Mouse (Mus musculus) induced T-regulatory cell, adult 2 months (primary cell): ENCODE results near the gene Zfhx3.

Experiments used
- DNase-seq: peaks from one replicate; pipeline ENCODE4 v3.0.0-alpha.2; 2012; ENCODE audit warnings: low read depth

The Zfhx3 gene

GRCm38 (mm10) chr8:108935834-108936694, 993.6 kb downstream of the Zfhx3 start:
- no peak for DNase-seq

DNA sequence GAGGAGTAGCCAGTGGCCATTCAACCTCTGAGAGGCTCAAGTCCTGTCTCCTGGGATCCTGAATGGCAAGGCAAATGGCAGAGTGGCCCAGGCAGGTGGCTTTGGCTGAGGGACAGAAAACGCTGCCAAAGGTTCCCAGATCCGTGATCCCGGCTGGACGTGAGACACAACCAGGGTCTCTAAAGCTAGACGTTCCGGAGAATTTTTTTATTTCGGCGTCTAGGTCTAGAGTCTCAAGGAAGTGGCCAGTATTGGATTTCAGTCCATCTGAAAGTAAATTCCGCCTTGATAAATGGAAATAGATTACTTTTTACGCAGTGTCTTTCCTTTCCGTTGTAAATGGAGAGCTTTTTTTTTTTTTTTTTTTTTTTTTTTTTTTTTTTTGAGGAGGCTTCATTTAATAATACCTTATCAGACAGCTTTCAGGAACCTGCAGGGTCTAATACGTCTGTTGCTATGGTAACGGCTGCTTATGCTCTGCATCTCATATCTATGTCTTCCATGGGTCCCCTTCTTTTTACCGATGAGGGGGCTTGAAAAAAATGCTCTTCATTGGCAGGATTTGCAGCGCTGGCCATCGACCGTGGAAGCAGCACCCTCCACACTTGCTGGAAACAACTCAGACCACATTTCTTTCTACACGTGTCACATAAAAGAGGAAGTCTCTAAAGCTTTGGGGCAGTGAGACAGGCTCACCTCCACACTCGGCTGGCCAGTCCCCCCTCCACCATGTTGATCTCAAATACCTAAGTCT, 994.4 kb downstream of the Zfhx3 start:
- DNase-seq, result no peak

- DNase-seq, result no peak
Observed at GRCm38 (mm10) chr8:108937904-108938455, 995.5 kb downstream of the Zfhx3 start.

DNA sequence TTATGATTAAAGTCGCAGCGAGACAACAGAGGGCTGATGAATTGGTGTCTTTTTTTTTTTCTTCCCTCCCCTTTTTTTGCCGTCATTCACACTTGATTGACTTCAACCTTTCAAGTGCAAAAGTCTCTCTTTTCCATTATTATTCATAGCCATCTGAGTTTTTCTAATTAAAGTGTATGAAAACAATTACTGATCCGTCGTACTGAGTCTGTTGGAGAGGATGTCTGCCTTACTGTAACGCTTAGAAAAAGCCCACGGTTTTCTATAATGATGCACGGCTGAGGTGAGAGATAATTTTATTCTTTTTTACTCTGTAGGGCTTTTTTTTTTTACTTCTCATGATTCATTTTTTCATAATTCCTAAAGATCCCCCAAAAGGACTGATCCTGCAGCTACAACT, 1000.2 kb downstream of the Zfhx3 start:
- DNase-seq, result no peak

GRCm38 (mm10) chr8:108943132-108943531, 1000.7 kb downstream of the Zfhx3 start:
- DNase-seq, result no peak

- no peak for DNase-seq
Observed at GRCm38 (mm10) chr8:108944312-108944711, 1001.9 kb downstream of the Zfhx3 start.

DNA sequence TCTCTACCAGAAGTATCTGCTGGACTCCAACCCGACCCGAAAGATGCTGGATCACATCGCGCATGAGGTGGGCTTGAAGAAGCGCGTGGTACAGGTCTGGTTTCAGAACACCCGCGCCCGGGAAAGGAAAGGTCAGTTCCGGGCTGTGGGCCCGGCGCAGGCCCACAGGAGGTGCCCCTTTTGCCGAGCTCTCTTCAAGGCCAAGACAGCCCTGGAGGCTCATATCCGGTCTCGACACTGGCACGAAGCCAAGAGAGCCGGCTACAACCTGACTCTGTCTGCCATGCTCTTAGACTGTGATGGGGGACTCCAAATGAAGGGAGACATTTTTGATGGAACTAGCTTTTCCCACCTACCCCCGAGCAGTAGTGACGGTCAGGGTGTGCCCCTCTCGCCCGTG, 1007.9 kb downstream of the Zfhx3 start:
- no peak for DNase-seq

DNA sequence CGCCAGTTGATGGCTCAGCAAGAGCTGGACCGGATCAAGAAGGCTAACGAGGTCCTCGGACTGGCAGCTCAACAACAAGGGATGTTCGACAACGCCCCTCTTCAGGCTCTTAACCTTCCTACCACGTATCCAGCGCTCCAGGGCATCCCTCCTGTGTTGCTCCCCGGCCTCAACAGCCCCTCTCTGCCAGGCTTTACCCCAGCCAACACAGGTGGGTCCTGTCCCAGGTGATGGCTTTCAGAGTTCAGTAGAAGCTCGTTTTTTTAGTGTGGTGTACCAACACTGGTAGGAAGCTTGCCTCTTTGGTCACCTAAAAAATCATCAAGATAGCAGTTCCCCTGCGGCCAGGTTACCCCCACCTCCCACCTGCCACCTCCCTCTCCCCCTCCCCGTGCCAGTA, 1009.1 kb downstream of the Zfhx3 start:
- DNase-seq, result no peak

DNA sequence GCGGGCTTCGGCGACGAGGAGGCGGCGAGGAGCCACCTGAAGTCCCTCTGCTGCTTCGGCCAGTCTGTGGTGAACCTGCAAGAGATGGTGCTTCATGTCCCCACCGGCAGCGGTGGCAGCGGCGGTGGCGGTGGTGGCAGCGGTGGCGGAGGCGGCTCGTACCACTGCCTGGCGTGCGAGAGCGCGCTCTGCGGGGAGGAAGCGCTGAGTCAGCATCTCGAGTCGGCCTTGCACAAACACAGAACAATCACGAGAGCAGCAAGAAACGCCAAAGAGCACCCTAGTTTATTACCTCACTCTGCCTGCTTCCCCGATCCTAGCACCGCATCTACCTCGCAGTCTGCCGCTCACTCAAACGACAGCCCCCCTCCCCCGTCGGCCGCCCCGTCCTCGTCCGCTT, 1014.0 kb downstream of the Zfhx3 start:
- DNase-seq, result no peak

DNA sequence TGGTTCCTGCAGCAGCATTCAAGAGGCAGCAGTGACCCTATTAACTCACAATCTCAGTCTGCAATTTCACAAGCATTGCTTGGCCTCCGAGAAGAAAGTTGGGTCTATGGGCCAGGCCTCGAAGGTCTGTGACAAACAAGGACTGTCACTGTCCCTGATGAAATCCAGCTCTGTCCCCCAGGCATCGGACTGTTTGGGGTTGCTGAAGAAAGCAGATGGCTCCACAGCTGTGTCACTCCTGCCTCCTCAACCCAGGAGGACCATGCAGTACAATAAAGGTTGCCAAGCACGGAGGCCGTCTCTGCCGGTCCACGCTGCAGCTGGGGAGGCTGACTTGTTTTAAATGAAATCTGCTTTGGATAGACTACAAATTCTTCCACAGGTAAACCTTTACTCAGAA, 1020.1 kb downstream of the Zfhx3 start:
- DNase-seq, result no peak

DNA sequence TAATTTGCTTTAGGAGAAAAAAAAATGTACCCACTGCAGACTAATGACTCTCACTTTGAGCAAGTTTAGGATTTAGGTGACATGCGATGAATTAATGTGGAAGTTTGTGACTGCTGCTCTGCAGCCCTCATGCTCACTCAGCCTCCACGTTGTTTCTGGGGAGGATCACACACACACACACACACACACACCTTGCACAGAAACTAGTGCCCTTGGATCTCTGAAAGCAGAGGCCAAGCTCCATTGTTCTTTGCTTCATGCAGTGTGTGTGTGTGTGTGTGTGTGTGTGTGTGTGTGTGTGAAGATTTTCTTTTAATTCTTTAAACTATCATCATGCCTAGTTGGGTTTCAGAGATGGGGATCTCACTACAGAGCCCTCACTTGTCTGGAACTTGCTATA, 1020.7 kb downstream of the Zfhx3 start:
- no peak for DNase-seq

GRCm38 (mm10) chr8:108966041-108966440, 1023.6 kb downstream of the Zfhx3 start:
- DNase-seq, result no peak

DNA sequence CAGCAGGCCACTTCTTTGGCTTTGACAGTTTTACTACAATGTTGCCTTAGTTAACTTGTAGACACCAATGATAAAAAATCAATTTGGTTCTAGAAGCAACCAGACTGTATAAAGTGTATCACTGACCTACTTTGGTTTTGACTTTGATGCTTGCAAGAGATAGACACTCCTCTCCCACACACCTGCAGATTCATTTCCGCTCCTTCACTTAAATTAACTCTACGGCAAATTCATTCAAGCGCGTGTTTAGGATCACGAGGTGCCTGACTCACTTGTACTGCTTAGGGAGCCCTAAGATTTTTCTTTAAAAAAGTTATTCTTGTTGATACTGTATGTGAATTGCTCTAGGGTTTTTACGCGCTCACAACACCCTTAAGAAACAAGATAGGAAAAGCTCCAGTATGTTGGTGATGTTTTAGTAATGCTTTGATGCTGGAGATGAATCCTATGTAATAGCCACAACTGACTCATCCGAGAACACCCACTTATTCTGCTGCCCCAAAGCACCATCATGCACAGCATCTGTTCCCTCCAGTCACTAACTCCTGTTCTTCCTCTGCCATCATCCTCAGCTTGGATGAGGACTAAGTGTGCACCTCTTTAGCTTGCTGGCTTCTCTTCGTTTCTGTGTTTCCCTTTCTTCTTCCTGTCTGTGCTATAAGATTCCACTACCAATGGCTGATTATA, 1031.3 kb downstream of the Zfhx3 start:
- DNase-seq, result peak; percentile 12

DNA sequence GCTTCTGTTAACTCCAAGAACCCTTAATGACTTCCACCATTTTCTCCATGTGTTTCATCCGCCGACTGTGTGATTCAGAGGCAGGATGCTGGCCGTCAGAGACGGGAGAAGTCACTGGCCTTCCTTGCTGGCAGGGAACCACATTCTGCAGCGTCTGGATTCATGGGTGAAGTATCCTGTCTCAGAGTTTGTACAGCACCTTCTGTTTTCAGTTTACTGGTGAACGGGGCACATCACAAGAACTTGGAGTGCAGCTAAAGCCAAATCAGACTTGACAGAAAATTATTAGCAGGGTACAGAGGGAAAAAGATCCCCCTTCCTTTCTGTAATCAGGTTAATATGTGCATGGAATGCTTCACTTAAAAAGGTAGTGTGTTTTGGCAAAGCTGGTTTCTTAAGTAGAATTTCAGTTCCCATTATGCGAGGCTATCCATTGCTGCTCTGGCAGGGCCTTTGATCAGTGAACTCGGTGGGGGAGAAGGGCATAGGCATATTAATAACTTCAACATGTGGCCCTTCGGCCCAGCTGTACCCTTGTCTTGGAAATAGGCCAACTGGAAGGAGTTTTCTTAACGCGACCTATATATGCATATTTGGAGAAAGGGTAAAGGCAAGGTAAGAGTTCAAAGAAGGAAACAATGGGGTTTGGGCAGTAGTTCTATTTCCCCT, 1035.4 kb downstream of the Zfhx3 start:
- no peak for DNase-seq

DNA sequence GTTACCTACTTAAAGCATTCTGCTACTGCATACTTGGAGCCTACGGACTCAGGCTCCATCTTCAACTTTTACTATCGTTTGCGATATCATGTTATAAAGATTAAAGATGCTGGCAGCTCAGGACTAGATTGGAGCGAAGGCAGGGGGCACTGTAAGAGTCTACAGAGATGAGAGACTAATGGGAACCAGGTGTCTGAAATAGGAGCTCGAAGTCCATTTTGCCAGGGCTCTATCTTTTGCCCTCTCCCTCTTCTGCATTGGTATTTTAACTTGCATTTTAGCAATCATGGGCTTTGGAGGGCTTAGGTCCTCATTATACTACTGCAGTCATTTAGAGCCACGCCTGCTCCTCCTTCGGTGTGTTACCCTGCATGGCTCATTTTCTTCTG, 1035.9 kb downstream of the Zfhx3 start:
- DNase-seq, result no peak

- no peak for DNase-seq
Observed at GRCm38 (mm10) chr8:108984904-108985303, 1042.5 kb downstream of the Zfhx3 start.

GRCm38 (mm10) chr8:108989841-108990240, 1047.4 kb downstream of the Zfhx3 start:
- no peak for DNase-seq

- no peak for DNase-seq
Observed at GRCm38 (mm10) chr8:108990537-108990936, 1048.1 kb downstream of the Zfhx3 start.

GRCm38 (mm10) chr8:108991395-108991794, 1049.0 kb downstream of the Zfhx3 start:
- no peak for DNase-seq

- DNase-seq, result no peak
Observed at GRCm38 (mm10) chr8:108993718-108994117, 1051.3 kb downstream of the Zfhx3 start.

GRCm38 (mm10) chr8:108994187-108994586, 1051.7 kb downstream of the Zfhx3 start:
- DNase-seq, result no peak

- no peak for DNase-seq
Observed at GRCm38 (mm10) chr8:108994880-108995279, 1052.4 kb downstream of the Zfhx3 start.
